Mouse (Mus musculus) hindbrain, embryonic 11.5 days (tissue): ENCODE measurements around the gene Adprhl1. TPM values are rescaled to one million over a fixed set of nuclear protein-coding genes. Genes with fewer than 3 reads are reported as not detected.

Experiments used
- ATAC-seq: fragments of 200-750 bp; cut with Nextera tagmentation; 2 replicates; pipeline ENCODE4 v1.8.0; 2017; ENCODE audit warnings: mild to moderate bottlenecking, moderate TSS enrichment, moderate library complexity; ENCODE audit not compliant: low FRiP score
- DNase-seq: peaks from one replicate; pipeline ENCODE4 v3.0.0-alpha.2; 2015; ENCODE audit warnings: low spot score
- H3K27ac ChIP-seq: fragments of 300-500 bp; sonication (generic); 2 replicates; pipeline ENCODE4 v1.5.1; 2014; ENCODE audit warnings: mild to moderate bottlenecking, low read depth, low read length
- H3K27me3 ChIP-seq: fragments of 300-500 bp; sonication (generic); 2 replicates; pipeline ENCODE4 v1.6.1; 2014; ENCODE audit warnings: mild to moderate bottlenecking, low read length, moderate library complexity, mixed read lengths; ENCODE audit not compliant: control insufficient read depth, insufficient read depth
- H3K36me3 ChIP-seq: fragments of 300-500 bp; sonication (generic); 2 replicates; pipeline ENCODE4 v1.6.1; 2014; ENCODE audit warnings: mild to moderate bottlenecking, low read length, moderate library complexity, mixed read lengths; ENCODE audit not compliant: control insufficient read depth, insufficient read depth
- H3K4me1 ChIP-seq: fragments of 300-500 bp; sonication (generic); replicated peaks from 2 replicates; pipeline ENCODE4 v1.6.1; 2014; ENCODE audit warnings: low read length, mixed read lengths; ENCODE audit not compliant: control insufficient read depth, insufficient read depth
- H3K4me2 ChIP-seq: fragments of 300-500 bp; sonication (generic); replicated peaks from 2 replicates; pipeline ENCODE4 v1.6.1; 2014; ENCODE audit warnings: mild to moderate bottlenecking, low read depth, low read length
- H3K4me3 ChIP-seq: fragments of 300-500 bp; sonication (generic); 2 replicates; pipeline ENCODE4 v1.5.1; 2014; ENCODE audit warnings: low read depth, low read length
- H3K9ac ChIP-seq: fragments of 300-500 bp; sonication (generic); 2 replicates; pipeline ENCODE4 v1.6.1; 2014; ENCODE audit warnings: low read depth, low read length
- H3K9me3 ChIP-seq: fragments of 300-500 bp; sonication (generic); 2 replicates; pipeline ENCODE4 v1.6.1; 2016; ENCODE audit warnings: low read length; ENCODE audit not compliant: control insufficient read depth
- WGBS: fragments of 180-500 bp; shearing (Covaris S2); extraction: QIAGEN DNeasy Blood & Tissue Kit; methylation state at CpG from one replicate; pipeline ENCODE4 v1.1.7; 2014; 5-methylcytosine and 5-hydroxymethylcytosine counted together
- polyA plus RNA-seq: library from polyadenylated mRNA; unstranded; fragments of >200 nt; fragmentation: Nextera tagmentation; extraction: Ambion mirVana; gene quantifications from 2 replicates; pipeline ENCODE4 v1.2.1, GENCODE M21; 2014

Gene Adprhl1
- polyA plus RNA-seq, 1 experiment from 2014 or later, result 0.26 TPM

- Histone ChIP-seq H3K9me3 (no peaks in the 10 kb centered on the region), H3K36me3 (no peaks in the 10 kb centered on the region), H3K4me1 (peaks cover 5% of the 10 kb centered on the region; the same call in 1 of the 2 replicates), H3K9ac (no peak overlapping the region), H3K27me3 (no peaks in the 10 kb centered on the region), H3K4me2 (no peak overlapping the region), H3K4me3 (no peak overlapping the region), H3K27ac (no peak overlapping the region)
- ATAC-seq, result no peak
- DNase-seq, result no peak
- WGBS, result 86% methylated on average over 1 of the region's 1 CpGs
Observed at GRCm38 (mm10) chr8:13283200-13283599, 29.2 kb upstream of the Adprhl1 start.

GRCm38 (mm10) chr8:13276941-13277447, 23.0 kb upstream of the Adprhl1 start:
- Histone ChIP-seq H3K9ac (no peak overlapping the region), H3K36me3 (no peaks in the 10 kb centered on the region), H3K4me2 (no peak overlapping the region), H3K4me1 (no peaks in the 10 kb centered on the region), H3K27me3 (no peaks in the 10 kb centered on the region), H3K27ac (no peak overlapping the region), H3K4me3 (no peak overlapping the region), H3K9me3 (no peaks in the 10 kb centered on the region)
- ATAC-seq, result no peak
- no peak for DNase-seq
- WGBS, result 90% methylated on average over 5 of the region's 5 CpGs

GRCm38 (mm10) chr8:13272834-13273233, 18.9 kb upstream of the Adprhl1 start:
- H3K4me2 ChIP-seq, result no peak overlapping the region
- peaks cover 3% of the 10 kb centered on the region; the same call in 1 of the 2 replicates for H3K36me3 ChIP-seq
- no peak overlapping the region for H3K27ac ChIP-seq
- no peak overlapping the region for H3K4me3 ChIP-seq
- ATAC-seq (no peak), DNase-seq (no peak)
- WGBS, result 90% methylated on average over 5 of the region's 5 CpGs
- no peak overlapping the region for H3K9ac ChIP-seq
- no peaks in the 10 kb centered on the region for H3K27me3 ChIP-seq
- H3K4me1 ChIP-seq, result no peaks in the 10 kb centered on the region
- no peaks in the 10 kb centered on the region for H3K9me3 ChIP-seq

GRCm38 (mm10) chr8:13267566-13267965, 13.6 kb upstream of the Adprhl1 start:
- no peak for DNase-seq
- Histone ChIP-seq H3K4me2 (no peak overlapping the region), H3K36me3 (peaks cover 3% of the 10 kb centered on the region; the same call in 1 of the 2 replicates), H3K9ac (no peak overlapping the region), H3K27ac (no peak overlapping the region), H3K4me1 (no peaks in the 10 kb centered on the region), H3K4me3 (no peak overlapping the region), H3K27me3 (no peaks in the 10 kb centered on the region), H3K9me3 (no peaks in the 10 kb centered on the region)
- ATAC-seq, result no peak
- WGBS, result 92% methylated on average over 2 of the region's 2 CpGs

- Histone ChIP-seq H3K4me3 (no peak overlapping the region), H3K27ac (no peak overlapping the region), H3K9ac (no peak overlapping the region), H3K9me3 (no peaks in the 10 kb centered on the region), H3K27me3 (no peaks in the 10 kb centered on the region), H3K36me3 (no peaks in the 10 kb centered on the region), H3K4me2 (no peak overlapping the region), H3K4me1 (no peaks in the 10 kb centered on the region)
- ATAC-seq (no peak), DNase-seq (no peak)
- 80% methylated on average over 3 of the region's 3 CpGs for WGBS
Observed at GRCm38 (mm10) chr8:13263376-13263775, 9.4 kb upstream of the Adprhl1 start.

GRCm38 (mm10) chr8:13253413-13253812, 549 bp downstream of the Adprhl1 start:
- Histone ChIP-seq H3K36me3 (no peaks in the 10 kb centered on the region; the same call in 1 of the 2 replicates), H3K27ac (no peak overlapping the region), H3K9me3 (no peaks in the 10 kb centered on the region), H3K4me2 (no peak overlapping the region), H3K9ac (no peak overlapping the region), H3K4me3 (no peak overlapping the region), H3K27me3 (no peaks in the 10 kb centered on the region), H3K4me1 (no peaks in the 10 kb centered on the region)
- ATAC-seq (no peak), DNase-seq (no peak)
- 78% methylated on average over 5 of the region's 5 CpGs for WGBS

- WGBS, result 93% methylated on average over 13 of the region's 13 CpGs
- no peak overlapping the region for H3K27ac ChIP-seq
- no peaks in the 10 kb centered on the region for H3K27me3 ChIP-seq
- no peaks in the 10 kb centered on the region for H3K4me1 ChIP-seq
- no peaks in the 10 kb centered on the region for H3K9me3 ChIP-seq
- no peak overlapping the region for H3K4me2 ChIP-seq
- H3K4me3 ChIP-seq, result no peak overlapping the region
- H3K9ac ChIP-seq, result no peak overlapping the region
- no peak for ATAC-seq
- no peak for DNase-seq
- H3K36me3 ChIP-seq, result no peaks in the 10 kb centered on the region; the same call in 1 of the 2 replicates
Observed at GRCm38 (mm10) chr8:13252837-13253236, 1.1 kb downstream of the Adprhl1 start.

GRCm38 (mm10) chr8:13244343-13244880, 9.6 kb downstream of the Adprhl1 start:
- Histone ChIP-seq H3K27me3 (no peaks in the 10 kb centered on the region), H3K4me2 (no peak overlapping the region), H3K27ac (no peak overlapping the region), H3K4me1 (no peaks in the 10 kb centered on the region), H3K4me3 (no peak overlapping the region), H3K36me3 (no peaks in the 10 kb centered on the region), H3K9ac (no peak overlapping the region), H3K9me3 (no peaks in the 10 kb centered on the region)
- DNase-seq, result no peak
- no peak for ATAC-seq
- 88% methylated on average over 11 of the region's 11 CpGs for WGBS
